Mouse (Mus musculus): ENCODE results near the gene Ep400. TPM values are rescaled to one million over a fixed set of nuclear protein-coding genes. Genes with fewer than 3 reads are reported as not detected.

Gene Ep400
- polyA plus RNA-seq (2014; fragmentation: Illumina TruSeq; extraction: RNeasy Lipid Tissue Mini Kit (QIAGEN cat#74804); ENCODE audit: low read depth, low replicate concordance) = 5.4 TPM

GRCm38 (mm10) chr5:110770448-110771158, at the start of gene Ep400:
Ep400 (minus strand) TSS chr5:110770717.

GRCm38 (mm10) chr5:110809667-110810325, 39.3 kb upstream of the Ep400 start, which contains the start of gene Ulk1:
Ulk1 (minus strand) TSS chr5:110810097.

DNA sequence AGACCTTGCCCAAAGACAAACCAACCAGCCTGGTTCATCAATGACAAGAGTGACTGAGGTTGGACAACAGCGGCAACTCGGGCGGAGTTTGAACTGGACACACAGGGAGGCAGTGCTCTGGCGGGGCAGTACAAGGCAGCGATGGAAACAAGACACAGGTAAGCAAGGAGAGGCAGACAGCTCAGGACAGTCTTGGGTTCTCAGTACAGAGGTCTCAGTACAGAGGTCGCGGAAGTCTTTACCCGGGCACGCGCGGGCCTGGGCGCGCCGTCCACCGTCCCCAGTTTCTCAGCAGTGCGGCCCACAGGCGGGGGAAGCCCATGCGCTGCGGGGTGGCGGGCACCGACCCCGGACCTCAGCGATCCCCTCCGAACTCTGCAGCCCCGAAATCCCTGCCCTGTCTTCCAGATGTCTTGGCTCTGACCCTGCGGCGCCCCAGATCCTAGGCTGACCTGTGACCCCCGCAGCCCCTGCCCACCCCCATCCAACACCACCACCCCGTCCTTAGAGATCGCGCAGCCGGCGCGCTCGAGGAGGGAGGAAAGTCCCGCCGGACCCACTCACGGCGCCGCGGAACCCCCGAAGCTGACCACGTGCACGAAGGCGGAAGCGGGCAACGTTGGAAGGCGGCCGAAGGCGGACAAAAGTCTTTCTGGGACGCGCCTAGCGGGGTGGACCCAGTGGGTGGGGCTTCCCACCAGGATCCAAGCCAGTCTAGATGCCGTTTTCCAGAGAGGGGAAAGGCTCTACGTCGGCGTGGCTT, 9.7 kb upstream of the Ep400 start, which contains the start of gene Pus1:
Gene Pus1, minus strand, starts transcription at position 662 of the 763 bp plus-strand sequence.

GRCm38 (mm10) chr5:110652719-110653648, 117.5 kb downstream of the Ep400 start, which contains the start of the genes Noc4l and Ddx51:
Noc4l (minus strand) TSS chr5:110653417.
Ddx51 (plus strand) TSS chr5:110653451.

Other genes with a start within 250 kb of the Ep400 start
- gene Galnt9, start 226.4 kb downstream of the Ep400 start, polyA plus RNA-seq (2014; fragmentation: Illumina TruSeq; extraction: RNeasy Lipid Tissue Mini Kit (QIAGEN cat#74804); ENCODE audit: low read depth, low replicate concordance) = not detected
- gene Noc4l, start 117.3 kb downstream of the Ep400 start, polyA plus RNA-seq (2014; fragmentation: Illumina TruSeq; extraction: RNeasy Lipid Tissue Mini Kit (QIAGEN cat#74804); ENCODE audit: low read depth, low replicate concordance) = 1.3 TPM
- 2.1 TPM for gene Ddx51, start 117.3 kb downstream of the Ep400 start, polyA plus RNA-seq (2014; fragmentation: Illumina TruSeq; extraction: RNeasy Lipid Tissue Mini Kit (QIAGEN cat#74804); ENCODE audit: low read depth, low replicate concordance)
- 0.34 TPM for gene Pus1, start 9.9 kb upstream of the Ep400 start, polyA plus RNA-seq (2014; fragmentation: Illumina TruSeq; extraction: RNeasy Lipid Tissue Mini Kit (QIAGEN cat#74804); ENCODE audit: low read depth, low replicate concordance)
- gene Ulk1, start 39.4 kb upstream of the Ep400 start, polyA plus RNA-seq (2014; fragmentation: Illumina TruSeq; extraction: RNeasy Lipid Tissue Mini Kit (QIAGEN cat#74804); ENCODE audit: low read depth, low replicate concordance) = 7.1 TPM
- gene Hscb, start 69.1 kb upstream of the Ep400 start, polyA plus RNA-seq (2014; fragmentation: Illumina TruSeq; extraction: RNeasy Lipid Tissue Mini Kit (QIAGEN cat#74804); ENCODE audit: low read depth, low replicate concordance) = 9.6 TPM
- 2.8 TPM for gene Chek2, start 69.3 kb upstream of the Ep400 start, polyA plus RNA-seq (2014; fragmentation: Illumina TruSeq; extraction: RNeasy Lipid Tissue Mini Kit (QIAGEN cat#74804); ENCODE audit: low read depth, low replicate concordance)
- gene Ttc28, start 109.1 kb upstream of the Ep400 start, polyA plus RNA-seq (2014; fragmentation: Illumina TruSeq; extraction: RNeasy Lipid Tissue Mini Kit (QIAGEN cat#74804); ENCODE audit: low read depth, low replicate concordance) = 0.21 TPM

Data from liver, adult 10 weeks (tissue).